Mouse (Mus musculus): ENCODE measurements at regions not wholly inside any gene's neighbourhood (a gene's known extent, or its start where the extent isn't known, plus 50 kb on each side); places are given as distances from the start of the nearest gene placed in this dataset.

DNA sequence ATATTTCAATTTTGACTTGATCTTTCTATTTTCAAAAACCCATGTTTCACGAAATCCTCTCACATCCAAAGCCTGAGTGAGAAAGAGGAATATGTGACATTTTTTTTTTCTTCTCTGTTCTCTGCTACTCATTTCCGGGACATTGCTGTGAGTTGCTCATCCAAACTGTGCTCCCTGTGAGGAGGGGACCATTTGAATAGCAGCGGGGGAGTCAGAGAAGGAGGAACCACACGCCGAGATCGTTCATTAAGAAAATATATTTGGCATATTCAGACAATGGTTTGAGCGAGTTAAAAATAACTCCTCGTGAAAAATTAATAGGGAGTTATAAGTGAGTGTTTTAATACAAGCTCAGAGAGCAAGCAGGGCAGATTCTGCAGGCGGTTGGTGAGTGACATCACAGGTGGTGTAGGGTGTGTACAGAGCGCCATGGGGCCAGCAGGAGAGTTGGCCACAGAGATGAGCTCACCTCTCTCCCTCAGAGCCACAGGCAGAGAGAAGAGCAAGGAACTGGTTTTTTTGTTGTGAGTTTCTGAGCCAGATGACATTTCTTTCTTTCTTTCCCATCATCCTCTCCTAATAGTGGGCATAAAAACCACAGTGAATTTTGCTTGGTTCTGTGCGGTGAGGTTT lies 54.4 kb upstream of the Calcoco1 start:
- 38% methylated on average over 11 of the region's 11 CpGs for WGBS (ENCODE audit: insufficient replicate concordance)
- Histone ChIP-seq H3K4me2 (ENCODE audit: low read depth) (no peak overlapping the region), H3K9me3 (ENCODE audit: control insufficient read depth, low read length) (no peaks in the 10 kb centered on the region), H3K27ac (no peak overlapping the region), H3K36me3 (replicated peaks; ENCODE audit: control insufficient read depth, insufficient read depth, low read depth) (no peaks in the 10 kb centered on the region), H3K4me3 (ENCODE audit: insufficient read depth in 1 of 2, low read depth in 2 of 2, low read length in 2 of 2) (no peak overlapping the region), H3K4me1 (replicated peaks; ENCODE audit: control insufficient read depth in 2 of 2, insufficient read depth in 2 of 2, low read length in 1 of 2) (no peaks in the 10 kb centered on the region), H3K27me3 (ENCODE audit: control insufficient read depth, insufficient read depth, low read length) (no peaks in the 10 kb centered on the region; the same call in 1 of the 2 replicates), H3K9ac (replicated peaks) (no peak overlapping the region)
- TF ChIP-seq EP300 (IDR thresholded peaks at IDR 0.05; ENCODE audit: low read depth): no peak
- no peak for TF ChIP-seq CTCF (IDR thresholded peaks at IDR 0.05; ENCODE audit: low read depth)
- ATAC-seq (ENCODE audit: insufficient read depth) (no peak), DNase-seq (ENCODE audit: low read depth in 3 of 3, low spot score in 3 of 3) (no peak)

DNA sequence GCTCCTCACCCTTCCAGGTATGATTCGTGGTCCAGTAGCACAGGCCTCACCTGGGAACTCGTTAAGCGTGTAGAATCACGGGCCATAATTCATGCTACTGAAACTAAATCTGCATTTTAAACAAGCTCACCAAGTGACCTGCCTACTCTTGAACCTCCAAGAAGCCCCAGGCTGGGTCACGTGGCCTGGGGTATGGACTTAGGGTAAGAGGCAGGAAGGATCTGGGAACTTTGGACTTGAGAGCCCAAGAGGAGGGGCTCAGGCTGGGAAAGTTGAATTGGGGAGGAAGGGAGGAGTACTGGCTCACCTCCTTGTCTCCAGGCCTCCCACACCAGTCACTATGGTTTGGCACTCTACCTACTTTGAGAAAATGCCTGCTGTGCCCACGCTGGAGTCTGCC lies 58.6 kb upstream of the Calcoco1 start:
- no peaks in the 10 kb centered on the region; the same call in none of the 2 replicates for H3K27me3 ChIP-seq (ENCODE audit: control insufficient read depth, insufficient read depth, low read length)
- ATAC-seq (ENCODE audit: insufficient read depth): no peak
- H3K27ac ChIP-seq: no peak overlapping the region
- H3K4me2 ChIP-seq (ENCODE audit: low read depth): no peak overlapping the region
- no peak overlapping the region for H3K9ac ChIP-seq (replicated peaks)
- H3K36me3 ChIP-seq (replicated peaks; ENCODE audit: control insufficient read depth, insufficient read depth, low read depth): no peaks in the 10 kb centered on the region
- H3K4me1 ChIP-seq (replicated peaks; ENCODE audit: control insufficient read depth in 2 of 2, insufficient read depth in 2 of 2, low read length in 1 of 2): no peaks in the 10 kb centered on the region
- TF ChIP-seq EP300 (IDR thresholded peaks at IDR 0.05; ENCODE audit: low read depth) (no peak), CTCF (IDR thresholded peaks at IDR 0.05; ENCODE audit: low read depth) (no peak)
- H3K9me3 ChIP-seq (ENCODE audit: control insufficient read depth, low read length): no peaks in the 10 kb centered on the region
- 55% methylated on average over 6 of the region's 6 CpGs for WGBS (ENCODE audit: insufficient replicate concordance)
- DNase-seq (ENCODE audit: low read depth in 3 of 3, low spot score in 3 of 3): no peak
- no peak overlapping the region for H3K4me3 ChIP-seq (ENCODE audit: insufficient read depth in 1 of 2, low read depth in 2 of 2, low read length in 2 of 2)

DNA sequence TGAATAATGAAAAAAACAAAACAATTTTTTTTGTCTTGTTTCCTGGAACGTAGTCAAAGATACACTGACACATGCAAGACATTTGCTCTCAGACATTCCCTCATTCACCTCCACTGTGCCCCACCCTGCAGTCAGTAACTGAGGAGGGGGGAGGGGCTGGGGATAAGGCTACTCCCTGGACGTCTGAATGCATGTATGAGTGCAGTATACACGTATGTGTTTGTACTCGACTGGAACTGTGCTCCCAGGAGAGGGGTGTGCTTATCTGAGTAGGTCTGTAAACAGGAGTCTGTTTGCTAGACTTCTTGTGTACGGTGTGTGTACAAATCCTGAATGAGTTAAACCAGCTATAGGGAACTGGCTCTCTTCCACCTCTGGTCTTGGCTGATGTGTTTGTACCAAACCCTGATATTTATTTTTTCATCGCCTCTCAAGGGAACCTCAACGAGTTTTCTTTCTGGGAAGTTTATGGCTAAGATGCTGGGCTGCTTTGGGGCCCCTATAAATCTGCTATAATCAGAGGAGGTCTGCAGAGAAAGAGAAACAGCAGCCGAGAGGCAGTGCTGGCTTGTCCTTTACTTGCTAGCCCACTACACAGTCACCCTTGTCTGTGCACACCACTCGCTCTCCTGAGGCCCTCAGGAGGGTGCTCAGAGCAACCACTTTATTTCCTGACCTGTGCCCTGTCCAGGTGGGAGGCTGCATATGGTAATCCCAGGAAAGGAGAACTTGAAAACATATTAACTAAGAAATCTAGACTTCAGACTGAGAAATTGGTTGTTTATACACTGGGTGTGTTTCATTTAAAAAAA lies 61.2 kb upstream of the Calcoco1 start:
- Histone ChIP-seq H3K4me1 (replicated peaks; ENCODE audit: control insufficient read depth in 2 of 2, insufficient read depth in 2 of 2, low read length in 1 of 2) (no peaks in the 10 kb centered on the region), H3K27ac (no peak overlapping the region), H3K27me3 (ENCODE audit: control insufficient read depth, insufficient read depth, low read length) (no peaks in the 10 kb centered on the region; the same call in 1 of the 2 replicates), H3K4me2 (ENCODE audit: low read depth) (no peak overlapping the region), H3K9me3 (ENCODE audit: control insufficient read depth, low read length) (no peaks in the 10 kb centered on the region), H3K9ac (replicated peaks) (no peak overlapping the region), H3K36me3 (replicated peaks; ENCODE audit: control insufficient read depth, insufficient read depth, low read depth) (no peaks in the 10 kb centered on the region), H3K4me3 (ENCODE audit: insufficient read depth in 1 of 2, low read depth in 2 of 2, low read length in 2 of 2) (no peak overlapping the region)
- TF ChIP-seq EP300 (IDR thresholded peaks at IDR 0.05; ENCODE audit: low read depth): no peak
- TF ChIP-seq CTCF (IDR thresholded peaks at IDR 0.05; ENCODE audit: low read depth): no peak
- WGBS (ENCODE audit: insufficient replicate concordance): 30% methylated on average over 9 of the region's 9 CpGs
- ATAC-seq (ENCODE audit: insufficient read depth) (no peak), DNase-seq (ENCODE audit: low read depth in 3 of 3, low spot score in 3 of 3) (no peak)

DNA sequence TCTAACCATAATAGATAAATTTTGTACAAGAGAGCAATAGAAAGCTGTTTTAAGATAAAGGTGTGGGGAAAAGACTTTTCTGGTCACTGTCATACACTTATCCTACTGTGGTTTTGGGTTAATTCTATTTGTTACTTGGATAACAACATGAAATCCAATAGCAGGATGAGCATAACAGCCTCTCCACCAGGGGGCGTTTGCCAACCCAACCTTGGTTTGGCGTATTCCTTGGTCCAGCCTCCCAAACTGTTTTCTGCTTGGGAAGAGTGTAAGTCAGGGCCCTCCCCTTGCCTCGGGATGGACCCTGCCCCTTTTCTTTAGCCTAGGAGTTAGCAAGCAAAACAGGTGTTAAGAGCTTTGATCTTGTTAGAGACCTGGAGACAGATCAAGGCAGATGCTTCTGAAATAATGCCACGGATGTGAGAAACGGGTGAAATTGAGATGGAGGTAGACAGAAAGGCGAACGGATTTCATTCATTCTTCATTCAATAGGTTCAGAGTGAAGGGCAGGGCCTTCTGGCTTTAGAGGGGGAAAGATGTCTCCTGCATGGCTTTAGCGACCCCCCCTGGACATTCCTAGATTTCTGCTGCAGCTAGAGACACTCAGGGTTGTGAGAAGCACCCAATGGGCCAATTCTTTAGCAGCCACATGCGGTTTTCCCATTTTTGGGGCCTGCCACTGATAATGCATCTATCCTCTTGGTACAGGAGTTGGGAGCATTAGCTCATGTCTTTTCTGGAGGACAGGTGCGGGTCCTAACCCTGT lies 63.3 kb upstream of the Calcoco1 start:
- no peak overlapping the region for H3K9ac ChIP-seq (replicated peaks)
- 18% methylated on average over 10 of the region's 10 CpGs for WGBS (ENCODE audit: insufficient replicate concordance)
- DNase-seq (ENCODE audit: low read depth in 3 of 3, low spot score in 3 of 3) (peak in 1 of 3 experiments; percentile 9), ATAC-seq (ENCODE audit: insufficient read depth) (no peak)
- no peak overlapping the region for H3K4me2 ChIP-seq (ENCODE audit: low read depth)
- H3K27ac ChIP-seq: no peak overlapping the region
- H3K4me3 ChIP-seq (ENCODE audit: insufficient read depth in 1 of 2, low read depth in 2 of 2, low read length in 2 of 2): no peak overlapping the region
- peak; percentile 78 for TF ChIP-seq CTCF (IDR thresholded peaks at IDR 0.05; ENCODE audit: low read depth)
- no peak for TF ChIP-seq EP300 (IDR thresholded peaks at IDR 0.05; ENCODE audit: low read depth)
- H3K27me3 ChIP-seq (ENCODE audit: control insufficient read depth, insufficient read depth, low read length): no peaks in the 10 kb centered on the region; the same call in 1 of the 2 replicates
- no peaks in the 10 kb centered on the region for H3K9me3 ChIP-seq (ENCODE audit: control insufficient read depth, low read length)
- no peaks in the 10 kb centered on the region for H3K36me3 ChIP-seq (replicated peaks; ENCODE audit: control insufficient read depth, insufficient read depth, low read depth)
- no peaks in the 10 kb centered on the region for H3K4me1 ChIP-seq (replicated peaks; ENCODE audit: control insufficient read depth in 2 of 2, insufficient read depth in 2 of 2, low read length in 1 of 2)
